Mouse (Mus musculus) limb, embryonic 13.5 days (tissue): ENCODE results near the gene Riox1. TPM values are rescaled to one million over a fixed set of nuclear protein-coding genes. Genes with fewer than 3 reads are reported as not detected.
A peak's percentile ranks its signal among the peaks of the same experiment; 100 is the strongest.

Experiments
- ATAC-seq: fragments of 200-750 bp; cut with Nextera tagmentation; 2 replicates; pipeline ENCODE4 v1.8.0; 2017; ENCODE audit warnings: low read depth, moderate number of reproducible peaks, moderate TSS enrichment; ENCODE audit not compliant: low FRiP score
- H3K27ac ChIP-seq: fragments of 300-500 bp; sonication (generic); 2 replicates; pipeline ENCODE4 v1.5.1; 2015; ENCODE audit warnings: inconsistent platforms, mild to moderate bottlenecking, moderate library complexity
- H3K27me3 ChIP-seq: fragments of 300-500 bp; sonication (generic); 2 replicates; pipeline ENCODE4 v1.6.1; 2015; ENCODE audit warnings: mild to moderate bottlenecking, inconsistent platforms
- H3K36me3 ChIP-seq: fragments of 300-500 bp; sonication (generic); 2 replicates; pipeline ENCODE4 v1.6.1; 2015; ENCODE audit warnings: inconsistent platforms, mild to moderate bottlenecking, moderate library complexity
- H3K4me1 ChIP-seq: fragments of 300-500 bp; sonication (generic); 2 replicates; pipeline ENCODE4 v1.6.1; 2015; ENCODE audit warnings: inconsistent platforms
- H3K4me2 ChIP-seq: fragments of 300-500 bp; sonication (generic); replicated peaks from 2 replicates; pipeline ENCODE4 v1.6.1; 2015; ENCODE audit warnings: inconsistent platforms, mild to moderate bottlenecking, moderate library complexity
- H3K4me3 ChIP-seq: fragments of 300-500 bp; sonication (generic); 2 replicates; pipeline ENCODE4 v1.5.1; 2015; ENCODE audit warnings: moderate library complexity, mild to moderate bottlenecking, inconsistent platforms
- H3K9ac ChIP-seq: fragments of 300-500 bp; sonication (generic); 2 replicates; pipeline ENCODE4 v1.6.1; 2015; ENCODE audit warnings: mild to moderate bottlenecking, inconsistent platforms
- H3K9me3 ChIP-seq: fragments of 300-500 bp; sonication (generic); 2 replicates; pipeline ENCODE4 v1.6.1; 2016; ENCODE audit warnings: inconsistent platforms
- WGBS: fragments of 180-500 bp; shearing (Covaris S2); methylation state at CpG from one replicate; pipeline ENCODE4 v1.1.7; 2015; 5-methylcytosine and 5-hydroxymethylcytosine counted together
- polyA plus RNA-seq: library from polyadenylated mRNA; unstranded; fragments of >200 nt; fragmentation: Nextera tagmentation; extraction: Ambion mirVana; gene quantifications from 2 replicates; pipeline ENCODE4 v1.2.1, GENCODE M21; 2015

Riox1 gene
- polyA plus RNA-seq = 11.2 and 11.7 TPM in 2 replicates

DNA sequence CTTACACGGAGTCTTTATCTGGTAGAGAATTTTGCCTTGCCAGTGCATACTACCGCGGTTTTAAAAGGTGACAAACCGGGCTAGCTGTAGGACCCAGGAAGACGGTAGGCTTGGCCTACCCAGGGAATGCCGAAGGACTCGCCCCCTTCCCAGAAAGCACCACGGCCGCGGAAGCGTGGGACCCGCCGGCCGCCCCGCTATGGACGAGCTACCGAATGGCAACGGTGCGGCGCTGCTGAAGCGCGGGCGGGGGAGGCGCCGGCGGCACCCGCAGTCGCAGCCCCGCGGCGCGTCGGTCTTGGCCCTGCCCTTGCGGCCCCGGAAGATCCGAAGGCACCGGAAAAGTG is at the start of gene Riox1:
TSS of gene Riox1 (plus strand) at position 116 of the 347 bp plus-strand sequence.
- peak within 1 kb of the TSS; percentile 96 for H3K4me2 ChIP-seq
- peak within 1 kb of the TSS; percentile 92 for H3K4me3 ChIP-seq
- H3K9me3 ChIP-seq = no peaks in the 10 kb centered on the region
- H3K36me3 ChIP-seq = peaks cover 24% of the 10 kb centered on the region
- H3K9ac ChIP-seq = peak within 1 kb of the TSS; percentile 90
- no peaks in the 10 kb centered on the region for H3K27me3 ChIP-seq
- peaks cover 27% of the 10 kb centered on the region for H3K4me1 ChIP-seq
- peak within 1 kb of the TSS; percentile 55; the same call in 1 of the 2 replicates for H3K27ac ChIP-seq
- ATAC-seq = peak; percentile 92
- 0% methylated on average over 37 of the region's 37 CpGs for WGBS

DNA sequence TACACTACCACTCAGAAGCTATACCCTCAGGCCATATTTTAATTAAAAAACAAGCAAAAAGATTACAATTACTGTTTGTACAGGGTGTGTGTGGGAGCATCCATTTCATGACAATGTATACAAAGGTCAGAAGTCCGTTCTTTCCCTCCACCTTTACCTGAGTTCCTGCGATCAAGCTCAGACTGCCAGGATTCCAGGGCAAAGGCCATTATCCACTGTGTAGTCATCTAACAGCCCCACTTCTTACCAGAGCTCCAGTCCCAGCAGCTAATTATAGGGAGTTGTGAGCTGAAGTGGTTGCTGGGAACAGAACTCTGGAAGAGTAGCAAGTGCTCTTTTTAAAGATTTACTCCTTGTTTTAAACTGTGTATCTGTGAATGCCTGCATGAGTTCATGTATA is 40.0 kb upstream of the Riox1 start:
- H3K4me1 ChIP-seq = peaks cover 6% of the 10 kb centered on the region
- H3K27me3 ChIP-seq = no peaks in the 10 kb centered on the region
- no peak overlapping the region for H3K4me3 ChIP-seq
- H3K36me3 ChIP-seq = peaks cover 12% of the 10 kb centered on the region
- ATAC-seq = no peak
- H3K9ac ChIP-seq = no peak overlapping the region
- H3K9me3 ChIP-seq = no peaks in the 10 kb centered on the region
- H3K27ac ChIP-seq = no peak overlapping the region
- 76% methylated on average over 2 of the region's 2 CpGs for WGBS
- no peak overlapping the region for H3K4me2 ChIP-seq

DNA sequence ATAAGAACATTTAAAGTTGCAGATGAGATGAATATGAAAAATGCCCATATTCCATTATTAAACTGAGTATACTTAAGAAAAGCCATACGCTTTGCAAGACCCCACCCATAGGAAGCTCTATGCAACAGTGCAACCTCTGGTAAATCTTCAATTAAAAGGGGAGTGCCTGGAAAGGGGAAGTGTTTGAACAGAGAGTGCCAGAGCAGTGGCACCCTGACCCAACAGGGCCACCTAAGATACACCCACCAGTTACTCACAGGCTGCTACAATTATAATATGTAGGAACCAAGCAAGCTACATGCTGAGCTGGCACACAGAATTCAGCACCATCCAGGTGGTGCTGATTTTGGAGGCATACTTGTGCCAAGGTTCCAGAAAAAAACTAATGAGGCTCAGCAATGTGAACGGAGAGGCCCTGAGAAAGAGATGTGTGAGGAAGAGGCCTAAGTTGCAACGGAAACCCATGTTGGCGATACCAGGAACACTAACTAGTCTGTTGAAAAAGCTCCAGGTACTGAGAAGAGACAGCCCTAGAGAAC is 36.1 kb upstream of the Riox1 start:
- Histone ChIP-seq H3K4me3 (no peak overlapping the region), H3K9ac (no peak overlapping the region), H3K4me2 (no peak overlapping the region), H3K27me3 (no peaks in the 10 kb centered on the region), H3K4me1 (peaks cover 11% of the 10 kb centered on the region), H3K27ac (no peak overlapping the region), H3K9me3 (no peaks in the 10 kb centered on the region), H3K36me3 (peaks cover 10% of the 10 kb centered on the region)
- ATAC-seq = no peak
- WGBS = 88% methylated on average over 4 of the region's 4 CpGs

DNA sequence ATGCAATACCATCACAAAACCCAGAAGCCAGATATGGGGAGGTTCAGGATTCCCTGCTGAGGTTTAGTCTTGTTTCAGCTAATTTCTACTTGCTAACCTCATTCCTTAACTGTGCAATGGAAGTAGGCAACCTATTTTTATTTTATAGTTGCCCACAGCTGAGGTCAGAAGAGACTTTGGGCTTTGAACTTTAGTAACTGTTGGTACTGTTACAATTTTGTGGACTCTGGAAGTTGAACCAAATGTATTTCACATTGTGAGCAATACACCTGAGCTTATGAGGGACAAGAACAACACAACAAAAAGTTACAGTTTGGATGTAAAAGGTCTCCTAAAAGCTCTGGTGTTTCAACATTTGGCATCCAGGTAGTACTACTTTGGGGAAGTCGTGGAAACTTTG is 35.6 kb upstream of the Riox1 start:
- H3K27ac ChIP-seq = no peak overlapping the region
- no peaks in the 10 kb centered on the region for H3K9me3 ChIP-seq
- H3K4me1 ChIP-seq = peaks cover 15% of the 10 kb centered on the region
- H3K9ac ChIP-seq = no peak overlapping the region
- WGBS = 74% methylated on average over 1 of the region's 1 CpGs
- no peak for ATAC-seq
- H3K4me2 ChIP-seq = no peak overlapping the region
- peaks cover 10% of the 10 kb centered on the region for H3K36me3 ChIP-seq
- no peak overlapping the region for H3K4me3 ChIP-seq
- H3K27me3 ChIP-seq = no peaks in the 10 kb centered on the region

- Histone ChIP-seq H3K4me2 (no peak overlapping the region), H3K27me3 (no peaks in the 10 kb centered on the region), H3K27ac (no peak overlapping the region), H3K9ac (no peak overlapping the region), H3K36me3 (peaks cover 10% of the 10 kb centered on the region), H3K4me1 (peaks cover 25% of the 10 kb centered on the region), H3K4me3 (no peak overlapping the region), H3K9me3 (no peaks in the 10 kb centered on the region)
- ATAC-seq = no peak
- WGBS = 86% methylated on average over 9 of the region's 9 CpGs
These were observed 33.5 kb upstream of the Riox1 start for GRCm38 (mm10) chr12:83916884-83917283.

- H3K4me2 ChIP-seq = peak overlapping the region; percentile 86
- H3K9ac ChIP-seq = peak overlapping the region; percentile 94
- H3K4me3 ChIP-seq = peak overlapping the region; percentile 94
- H3K9me3 ChIP-seq = no peaks in the 10 kb centered on the region
- ATAC-seq = no peak
- WGBS = 1% methylated on average over 31 of the region's 31 CpGs
- H3K36me3 ChIP-seq = peaks cover 3% of the 10 kb centered on the region; the same call in 1 of the 2 replicates
- peaks cover 34% of the 10 kb centered on the region for H3K4me1 ChIP-seq
- H3K27me3 ChIP-seq = no peaks in the 10 kb centered on the region
- peak overlapping the region; percentile 89 for H3K27ac ChIP-seq
These were observed 29.5 kb upstream of the Riox1 start for GRCm38 (mm10) chr12:83920721-83921441.

DNA sequence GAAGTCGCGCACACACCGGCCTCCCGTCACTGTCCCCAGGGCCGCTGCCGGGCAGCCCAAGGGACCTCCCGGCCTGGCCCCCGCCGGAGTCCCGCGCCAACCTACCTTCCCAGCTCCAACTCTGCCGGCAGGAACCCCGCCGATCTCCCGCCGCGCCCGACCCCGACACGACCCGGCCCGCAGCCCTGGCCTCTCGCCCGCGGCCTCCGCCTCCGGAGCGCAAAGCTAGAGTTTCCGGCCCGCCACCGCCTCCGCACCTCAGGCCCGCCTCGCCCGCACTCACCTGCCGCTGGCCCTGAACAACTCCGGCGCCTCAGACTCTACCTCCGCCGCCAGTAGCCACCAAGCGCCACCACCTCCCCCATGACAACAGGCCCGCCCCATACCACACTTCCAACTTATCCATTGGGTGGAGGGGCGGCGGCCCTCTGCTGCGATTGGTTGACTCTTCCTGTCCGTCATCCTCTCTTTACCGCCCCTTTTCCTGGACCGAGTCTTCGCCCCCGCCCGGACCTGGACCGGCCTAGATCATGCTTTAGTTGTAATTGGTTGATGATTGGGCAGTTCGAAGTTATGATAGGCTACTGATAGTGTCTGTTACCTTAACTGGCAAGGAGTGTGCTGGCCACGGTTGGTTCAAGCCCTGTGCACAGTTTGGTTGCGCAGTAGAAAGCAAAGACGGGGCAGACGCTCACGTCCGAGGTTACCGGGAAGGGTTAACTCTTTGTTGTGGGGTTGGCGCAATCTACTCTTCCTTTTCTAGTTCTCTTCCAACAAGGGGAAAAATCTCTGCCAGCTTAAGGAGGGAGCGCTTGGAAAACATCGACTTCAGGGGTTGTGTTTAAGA is 28.6 kb upstream of the Riox1 start, which contains the start of gene Numb:
TSS of gene Numb (minus strand) at position 400 of the 847 bp plus-strand sequence.
- ATAC-seq = peak; percentile 99
- Histone ChIP-seq H3K4me2 (peak within 1 kb of the TSS; percentile 86), H3K9ac (peak within 1 kb of the TSS; percentile 94), H3K27me3 (no peaks in the 10 kb centered on the region), H3K4me1 (peaks cover 34% of the 10 kb centered on the region), H3K36me3 (peaks cover 2% of the 10 kb centered on the region; the same call in 1 of the 2 replicates), H3K9me3 (no peaks in the 10 kb centered on the region), H3K4me3 (peak within 1 kb of the TSS; percentile 94), H3K27ac (peak within 1 kb of the TSS; percentile 89)
- WGBS = under 1% methylated on average over 63 of the region's 63 CpGs

DNA sequence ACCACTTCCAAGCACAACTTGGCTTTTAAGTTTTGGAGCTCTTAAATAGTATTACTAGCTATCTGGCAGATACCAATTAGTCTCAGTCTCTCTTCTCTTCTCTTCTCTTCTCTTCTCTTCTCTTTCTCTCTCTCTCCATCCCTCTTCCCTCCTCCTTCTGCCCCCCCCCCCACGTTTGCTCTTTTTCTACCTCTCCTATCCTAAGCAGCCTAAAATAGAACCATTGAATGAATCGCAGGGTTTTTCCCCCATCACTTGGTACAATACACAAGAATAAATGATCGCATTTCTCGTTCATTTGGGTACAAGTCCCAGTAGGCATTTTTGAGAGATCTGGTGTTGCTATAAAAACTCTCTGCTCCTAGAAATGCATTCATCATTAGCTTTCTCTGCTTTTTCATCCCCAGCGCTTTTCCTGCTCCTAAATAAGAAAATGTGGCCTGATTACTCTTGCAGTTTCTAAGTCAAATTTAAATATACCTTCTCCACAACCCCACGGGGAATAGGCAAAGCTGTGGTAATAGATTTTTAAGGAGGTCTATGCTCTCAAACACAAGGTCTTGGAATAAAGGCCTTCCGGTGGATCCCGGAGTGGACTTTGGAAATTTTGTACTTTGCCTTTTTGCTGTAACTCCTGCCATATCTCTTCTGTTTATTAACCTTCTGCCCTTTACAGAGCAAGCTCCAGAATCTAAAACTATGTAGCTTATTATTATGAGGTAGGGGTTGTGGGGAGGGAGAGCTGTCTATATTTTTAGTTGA is 27.5 kb upstream of the Riox1 start:
- 31% methylated on average over 8 of the region's 8 CpGs for WGBS
- H3K27ac ChIP-seq = peak overlapping the region; percentile 84
- ATAC-seq = no peak

GRCm38 (mm10) chr12:83923486-83923859 is 26.9 kb upstream of the Riox1 start:
- no peak overlapping the region for H3K27ac ChIP-seq
- no peaks in the 10 kb centered on the region for H3K9me3 ChIP-seq
- 86% methylated on average over 1 of the region's 1 CpGs for WGBS
- H3K9ac ChIP-seq = no peak overlapping the region
- H3K4me2 ChIP-seq = peak overlapping the region; percentile 66
- peaks cover 34% of the 10 kb centered on the region for H3K4me1 ChIP-seq
- H3K36me3 ChIP-seq = no peaks in the 10 kb centered on the region
- H3K4me3 ChIP-seq = no peak overlapping the region
- no peak for ATAC-seq
- H3K27me3 ChIP-seq = no peaks in the 10 kb centered on the region

More for the DNA sequence above, 27.5 kb upstream of the Riox1 start:
- H3K27me3 ChIP-seq = no peaks in the 10 kb centered on the region
- peak overlapping the region; percentile 72 for H3K9ac ChIP-seq
- H3K4me3 ChIP-seq = peak overlapping the region; percentile 94
- H3K4me2 ChIP-seq = peak overlapping the region; percentile 66
- H3K4me1 ChIP-seq = peaks cover 34% of the 10 kb centered on the region
- H3K36me3 ChIP-seq = no peaks in the 10 kb centered on the region
- H3K9me3 ChIP-seq = no peaks in the 10 kb centered on the region

DNA sequence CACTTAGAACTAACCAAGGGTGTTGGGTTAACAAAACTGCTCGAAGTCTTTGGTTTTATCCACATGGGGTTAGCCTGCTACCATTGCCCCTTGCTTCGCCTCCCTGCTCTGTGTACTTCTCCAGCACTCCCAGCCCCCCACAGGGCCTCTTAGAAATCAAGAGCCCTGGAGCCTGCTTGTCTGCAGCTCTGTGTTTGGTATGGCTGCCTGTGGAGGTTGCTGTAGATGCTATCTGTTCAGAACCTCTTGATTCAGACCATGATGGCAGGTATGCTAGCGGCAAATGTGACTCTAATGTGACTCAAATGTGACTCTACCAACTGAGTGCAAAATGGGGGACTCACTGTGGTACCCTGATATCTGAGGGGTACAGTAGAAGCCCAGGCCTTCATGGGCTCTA is 26.1 kb upstream of the Riox1 start:
- Histone ChIP-seq H3K4me1 (peaks cover 29% of the 10 kb centered on the region), H3K4me2 (no peak overlapping the region), H3K4me3 (no peak overlapping the region), H3K9me3 (no peaks in the 10 kb centered on the region), H3K27me3 (no peaks in the 10 kb centered on the region), H3K27ac (no peak overlapping the region), H3K9ac (no peak overlapping the region), H3K36me3 (no peaks in the 10 kb centered on the region)
- no peak for ATAC-seq
- WGBS = 70% methylated on average over 3 of the region's 3 CpGs

DNA sequence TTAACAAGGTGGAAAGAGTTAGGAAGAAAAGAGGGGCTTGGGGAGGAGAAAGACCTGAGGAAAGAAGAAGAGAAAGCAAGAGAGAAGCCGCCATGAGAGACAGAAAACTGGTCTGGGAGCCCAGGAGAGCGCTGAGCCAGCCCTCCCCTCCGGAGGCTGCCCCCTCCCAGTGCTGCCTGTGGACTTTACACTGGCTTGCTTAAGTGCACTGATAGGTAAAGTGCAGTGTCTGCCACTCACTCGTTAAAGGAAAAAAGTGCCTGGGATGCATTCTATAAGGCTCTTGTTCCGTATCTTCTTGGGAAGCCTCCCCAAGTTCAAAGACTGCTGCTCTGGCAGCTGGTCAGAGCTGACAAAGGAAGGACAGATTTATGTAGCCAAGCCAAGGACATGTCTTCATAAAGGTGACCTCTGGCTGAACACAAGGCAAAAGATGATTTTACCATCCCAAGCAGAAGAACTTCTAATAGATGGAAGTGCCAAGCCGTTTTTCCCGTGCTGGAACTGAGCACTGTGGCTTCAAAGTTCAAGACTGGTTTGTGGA is 25.2 kb upstream of the Riox1 start:
- no peak overlapping the region for H3K4me2 ChIP-seq
- WGBS = 63% methylated on average over 7 of the region's 7 CpGs
- no peaks in the 10 kb centered on the region for H3K27me3 ChIP-seq
- H3K9ac ChIP-seq = no peak overlapping the region
- H3K4me3 ChIP-seq = no peak overlapping the region
- H3K36me3 ChIP-seq = no peaks in the 10 kb centered on the region
- peaks cover 22% of the 10 kb centered on the region for H3K4me1 ChIP-seq
- no peak for ATAC-seq
- H3K27ac ChIP-seq = no peak overlapping the region
- H3K9me3 ChIP-seq = no peaks in the 10 kb centered on the region
